Mouse (Mus musculus) embryonic facial prominence, embryonic 14.5 days (tissue): ENCODE results near the gene Nfrkb. TPM values are rescaled to one million over a fixed set of nuclear protein-coding genes. Genes with fewer than 3 reads are reported as not detected.
A peak's percentile ranks its signal among the peaks of the same experiment; 100 is the strongest.

Source experiments
- ATAC-seq: fragments of 200-750 bp; cut with Nextera tagmentation; 2 replicates; pipeline ENCODE4 v1.8.0; 2017; ENCODE audit warnings: low read depth, moderate number of reproducible peaks, moderate TSS enrichment
- DNase-seq: peaks from one replicate; pipeline ENCODE4 v3.0.0-alpha.2; 2015; ENCODE audit warnings: low spot score
- H3K27ac ChIP-seq: fragments of 300-500 bp; sonication (generic); replicated peaks from 2 replicates; pipeline ENCODE4 v1.5.1; 2014; ENCODE audit warnings: low read depth, mild to moderate bottlenecking, low read length, moderate library complexity
- H3K27me3 ChIP-seq: fragments of 300-500 bp; sonication (generic); replicated peaks from 2 replicates; pipeline ENCODE4 v1.6.1; 2014; ENCODE audit warnings: low read length; ENCODE audit not compliant: control insufficient read depth, insufficient read depth
- H3K36me3 ChIP-seq: fragments of 300-500 bp; sonication (generic); 2 replicates; pipeline ENCODE4 v1.6.1; 2014; ENCODE audit warnings: low read length, mixed read lengths; ENCODE audit not compliant: control insufficient read depth, insufficient read depth
- H3K4me1 ChIP-seq: fragments of 300-500 bp; sonication (generic); 2 replicates; pipeline ENCODE4 v1.6.1; 2014; ENCODE audit warnings: antibody characterized with exemption, low read length; ENCODE audit not compliant: control insufficient read depth, insufficient read depth
- H3K4me2 ChIP-seq: fragments of 300-500 bp; sonication (generic); 2 replicates; pipeline ENCODE4 v1.6.1; 2014; ENCODE audit warnings: low read depth, mild to moderate bottlenecking, low read length, moderate library complexity, mixed read lengths
- H3K4me3 ChIP-seq: fragments of 300-500 bp; sonication (generic); 2 replicates; pipeline ENCODE4 v1.5.1; 2014; ENCODE audit warnings: low read depth, mild to moderate bottlenecking, low read length
- H3K9ac ChIP-seq: fragments of 300-500 bp; sonication (generic); 2 replicates; pipeline ENCODE4 v1.6.1; 2014; ENCODE audit warnings: low read depth, mild to moderate bottlenecking, low read length, moderate library complexity, mixed read lengths
- H3K9me3 ChIP-seq: fragments of 300-500 bp; sonication (generic); 2 replicates; pipeline ENCODE4 v1.6.1; 2016; ENCODE audit warnings: low read length; ENCODE audit not compliant: control insufficient read depth
- WGBS: fragments of 180-500 bp; shearing (Covaris S2); extraction: QIAGEN DNeasy Blood & Tissue Kit; methylation state at CpG from one replicate; pipeline ENCODE4 v1.1.7; 2014; 5-methylcytosine and 5-hydroxymethylcytosine counted together
- polyA plus RNA-seq: library from polyadenylated mRNA; unstranded; fragments of >200 nt; fragmentation: Nextera tagmentation; extraction: Ambion mirVana; gene quantifications from 2 replicates; pipeline ENCODE4 v1.2.1, GENCODE M21; 2014

The Nfrkb gene
- polyA plus RNA-seq = 18.3 and 22.6 TPM in 2 replicates

- peak within 1 kb of the TSS; percentile 75 for H3K4me3 ChIP-seq
- H3K27me3 ChIP-seq = no peaks in the 10 kb centered on the region
- WGBS = 0% methylated on average over 17 of the region's 46 CpGs
- no peaks in the 10 kb centered on the region for H3K9me3 ChIP-seq
- ATAC-seq (peak; percentile 97), DNase-seq (peak; percentile 97)
- peak within 1 kb of the TSS; percentile 84 for H3K4me2 ChIP-seq
- H3K9ac ChIP-seq = peak within 1 kb of the TSS; percentile 86
- H3K27ac ChIP-seq = no peak within 1 kb of the TSS; the same call in 1 of the 2 replicates
- H3K36me3 ChIP-seq = peaks cover 19% of the 10 kb centered on the region
- peaks cover 8% of the 10 kb centered on the region; the same call in 1 of the 2 replicates for H3K4me1 ChIP-seq
These were observed at the start of gene Nfrkb for GRCm38 (mm10) chr9:31385947-31386354. Gene Nfrkb (plus strand): TSS chr9:31386192.

- DNase-seq (peak; percentile 68), ATAC-seq (peak; percentile 85)
- no peak overlapping the region for H3K9ac ChIP-seq
- no peaks in the 10 kb centered on the region for H3K9me3 ChIP-seq
- H3K27me3 ChIP-seq = no peaks in the 10 kb centered on the region
- H3K4me1 ChIP-seq = no peaks in the 10 kb centered on the region
- peaks cover 7% of the 10 kb centered on the region; the same call in 1 of the 2 replicates for H3K36me3 ChIP-seq
- no peak overlapping the region for H3K4me2 ChIP-seq
- no peak overlapping the region; the same call in 1 of the 2 replicates for H3K27ac ChIP-seq
- H3K4me3 ChIP-seq = no peak overlapping the region
- WGBS = 53% methylated on average over 11 of the region's 11 CpGs
These were observed 41.6 kb upstream of the Nfrkb start for GRCm38 (mm10) chr9:31344289-31344831.

- no peaks in the 10 kb centered on the region for H3K9me3 ChIP-seq
- H3K36me3 ChIP-seq = peaks cover 9% of the 10 kb centered on the region; the same call in 1 of the 2 replicates
- no peaks in the 10 kb centered on the region for H3K4me1 ChIP-seq
- H3K27me3 ChIP-seq = no peaks in the 10 kb centered on the region
- no peak overlapping the region for H3K4me2 ChIP-seq
- H3K4me3 ChIP-seq = no peak overlapping the region
- WGBS = 79% methylated on average over 15 of the region's 15 CpGs
- ATAC-seq = no peak
- no peak for DNase-seq
- no peak overlapping the region for H3K9ac ChIP-seq
- H3K27ac ChIP-seq = no peak overlapping the region
These were observed 39.4 kb upstream of the Nfrkb start for GRCm38 (mm10) chr9:31346575-31347080.

GRCm38 (mm10) chr9:31348458-31348857 is 37.5 kb upstream of the Nfrkb start:
- no peak for ATAC-seq
- H3K4me1 ChIP-seq = no peaks in the 10 kb centered on the region
- no peaks in the 10 kb centered on the region for H3K9me3 ChIP-seq
- no peak overlapping the region for H3K4me3 ChIP-seq
- no peak overlapping the region for H3K27ac ChIP-seq
- WGBS = 83% methylated on average over 4 of the region's 4 CpGs
- DNase-seq = no peak
- H3K9ac ChIP-seq = 0 out of 2 replicates have a peak overlapping the region, but pooled peaks have one; percentile 8
- peaks cover 18% of the 10 kb centered on the region; the same call in 1 of the 2 replicates for H3K36me3 ChIP-seq
- H3K4me2 ChIP-seq = no peak overlapping the region
- H3K27me3 ChIP-seq = no peaks in the 10 kb centered on the region

GRCm38 (mm10) chr9:31348915-31349314 is 37.1 kb upstream of the Nfrkb start:
- WGBS = 68% methylated on average over 11 of the region's 11 CpGs
- H3K4me1 ChIP-seq = no peaks in the 10 kb centered on the region

GRCm38 (mm10) chr9:31352716-31353115 is 33.3 kb upstream of the Nfrkb start:
- Histone ChIP-seq H3K9ac (no peak overlapping the region), H3K4me1 (no peaks in the 10 kb centered on the region), H3K27me3 (no peaks in the 10 kb centered on the region), H3K9me3 (no peaks in the 10 kb centered on the region), H3K4me3 (no peak overlapping the region), H3K4me2 (no peak overlapping the region), H3K36me3 (peaks cover 38% of the 10 kb centered on the region; the same call in 1 of the 2 replicates), H3K27ac (no peak overlapping the region)
- DNase-seq (no peak), ATAC-seq (no peak)
- WGBS = 77% methylated on average over 2 of the region's 2 CpGs

More at GRCm38 (mm10) chr9:31348915-31349314, 37.1 kb upstream of the Nfrkb start:
- Histone ChIP-seq H3K4me3 (no peak overlapping the region), H3K36me3 (peaks cover 20% of the 10 kb centered on the region; the same call in 1 of the 2 replicates), H3K9ac (no peak overlapping the region), H3K27ac (no peak overlapping the region), H3K27me3 (no peaks in the 10 kb centered on the region), H3K4me2 (no peak overlapping the region), H3K9me3 (no peaks in the 10 kb centered on the region)
- ATAC-seq (no peak), DNase-seq (peak; percentile 75)

GRCm38 (mm10) chr9:31353518-31353917 is 32.5 kb upstream of the Nfrkb start:
- H3K4me2 ChIP-seq = no peak overlapping the region
- H3K27me3 ChIP-seq = no peaks in the 10 kb centered on the region
- no peak overlapping the region for H3K27ac ChIP-seq
- WGBS = 89% methylated on average over 10 of the region's 10 CpGs
- peaks cover 42% of the 10 kb centered on the region; the same call in 1 of the 2 replicates for H3K36me3 ChIP-seq
- H3K4me1 ChIP-seq = no peaks in the 10 kb centered on the region
- H3K9ac ChIP-seq = no peak overlapping the region
- no peak overlapping the region for H3K4me3 ChIP-seq
- DNase-seq (no peak), ATAC-seq (no peak)
- no peaks in the 10 kb centered on the region for H3K9me3 ChIP-seq

GRCm38 (mm10) chr9:31354051-31354450 is 31.9 kb upstream of the Nfrkb start:
- DNase-seq (no peak), ATAC-seq (no peak)
- Histone ChIP-seq H3K36me3 (peaks cover 46% of the 10 kb centered on the region), H3K4me2 (no peak overlapping the region), H3K27me3 (no peaks in the 10 kb centered on the region), H3K4me3 (no peak overlapping the region), H3K9me3 (no peaks in the 10 kb centered on the region), H3K9ac (no peak overlapping the region), H3K27ac (no peak overlapping the region), H3K4me1 (no peaks in the 10 kb centered on the region)
- 82% methylated on average over 7 of the region's 7 CpGs for WGBS
